Mouse (Mus musculus): ENCODE data around the gene Mpdu1.

DNA sequence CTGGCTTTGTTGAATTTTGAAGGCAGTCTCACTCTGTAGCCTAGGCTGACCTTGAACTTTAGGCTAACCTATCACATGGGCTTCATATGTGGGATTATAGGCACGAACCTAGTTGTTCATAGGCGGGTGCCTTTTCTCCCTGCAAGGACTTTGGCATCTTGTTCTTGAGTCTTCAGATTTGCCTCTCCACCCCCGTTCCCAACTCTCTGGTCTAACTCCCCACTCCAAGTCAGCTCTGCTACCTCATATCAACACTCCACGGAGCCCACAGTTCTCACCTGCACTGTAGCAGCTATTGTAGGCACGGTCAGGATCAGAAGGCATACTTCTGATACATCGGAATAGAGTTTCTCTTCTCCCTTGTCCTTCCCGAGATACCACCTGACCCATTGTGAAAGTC is 21.1 kb upstream of the Mpdu1 start:
- TF ChIP-seq CTCF (IDR thresholded peaks at IDR 0.05; ENCODE audit: control insufficient read depth, insufficient read depth, insufficient replicate concordance, low read depth, low read length) (no peak), POLR2A (IDR thresholded peaks at IDR 0.05; ENCODE audit: control insufficient read depth, low read depth, low read length) (no peak)

All from testis, adult 2 months (tissue).